Mouse (Mus musculus) right cerebral cortex, postnatal 10 days (tissue): ENCODE data around the gene Usp9x.

Experiments used
- DNase-seq, 2 experiments: peaks; one replicate each; pipeline ENCODE4 v3.0.0; 2021; ENCODE audit warnings: low spot score in 2 of 2

Gene Usp9x

DNA sequence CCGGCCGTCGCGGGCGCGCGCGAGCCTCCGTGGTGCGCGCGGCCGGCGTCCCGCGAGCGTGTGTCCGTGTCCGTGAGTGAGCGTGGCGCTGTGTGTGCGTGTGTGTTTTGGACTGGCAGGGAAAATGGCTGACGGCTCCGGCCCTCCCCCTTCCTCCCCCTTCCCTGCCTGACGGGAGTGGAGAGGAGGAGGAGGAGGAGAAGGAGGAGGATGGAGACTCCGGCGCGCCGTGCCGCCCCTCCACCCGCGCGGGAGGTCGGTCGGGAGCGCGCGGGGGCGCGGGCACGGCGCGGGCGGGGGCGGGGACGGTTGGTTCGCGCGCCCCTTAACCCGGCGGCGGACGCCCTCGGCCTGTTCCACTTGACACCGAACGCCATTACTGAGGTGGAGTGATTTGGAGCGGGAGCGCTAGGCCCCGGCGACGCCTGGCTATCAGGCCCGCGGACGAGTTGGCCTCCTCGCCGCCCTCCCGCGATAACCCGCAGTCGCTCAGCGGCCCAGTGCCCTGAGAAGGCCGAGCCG, 1.2 kb downstream of the Usp9x start:
- DNase-seq, result peak; percentile 80 to 83

DNA sequence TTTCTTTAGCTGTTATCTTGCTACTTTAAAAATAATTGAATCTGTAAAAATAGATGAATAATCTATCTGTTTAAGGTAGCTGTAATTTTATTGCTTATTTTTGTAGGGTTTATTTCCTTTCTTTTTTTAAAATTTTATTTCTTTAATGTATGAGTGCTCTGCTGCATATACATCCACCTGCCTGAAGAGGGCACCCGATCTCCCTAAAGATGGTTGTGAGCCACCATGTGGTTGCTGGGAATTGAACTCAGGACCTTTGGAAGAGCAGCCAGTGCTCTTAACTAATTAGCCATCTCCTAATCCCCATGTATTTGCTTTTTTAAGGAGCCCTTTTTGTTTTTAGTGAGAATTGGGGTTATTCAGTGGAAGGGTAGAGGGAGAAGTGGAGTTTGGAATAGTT, 14.3 kb downstream of the Usp9x start:
- DNase-seq, result no peak

DNA sequence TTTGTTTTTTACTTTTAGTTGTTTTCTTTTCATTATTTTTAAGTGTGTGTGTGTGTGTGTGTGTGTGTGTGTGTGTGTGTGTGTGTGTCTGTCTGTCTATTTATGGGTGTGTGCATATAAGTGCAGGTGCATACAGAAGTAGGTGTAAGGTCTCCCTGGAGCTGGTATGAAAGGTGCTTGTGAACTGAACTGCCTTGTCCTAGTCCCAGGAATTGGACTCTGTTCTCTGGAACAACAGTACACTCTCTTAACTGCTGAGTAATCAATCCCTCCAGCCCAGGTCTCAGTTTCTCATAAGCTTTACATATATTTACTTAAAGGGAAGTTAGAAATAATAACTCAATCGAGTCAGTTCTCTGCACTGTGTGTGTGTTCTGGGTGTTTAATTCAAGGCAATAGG, 25.7 kb downstream of the Usp9x start:
- DNase-seq, result no peak

GRCm38 (mm10) chrX:13206514-13206913, 135.2 kb downstream of the Usp9x start:
- DNase-seq, result no peak

DNA sequence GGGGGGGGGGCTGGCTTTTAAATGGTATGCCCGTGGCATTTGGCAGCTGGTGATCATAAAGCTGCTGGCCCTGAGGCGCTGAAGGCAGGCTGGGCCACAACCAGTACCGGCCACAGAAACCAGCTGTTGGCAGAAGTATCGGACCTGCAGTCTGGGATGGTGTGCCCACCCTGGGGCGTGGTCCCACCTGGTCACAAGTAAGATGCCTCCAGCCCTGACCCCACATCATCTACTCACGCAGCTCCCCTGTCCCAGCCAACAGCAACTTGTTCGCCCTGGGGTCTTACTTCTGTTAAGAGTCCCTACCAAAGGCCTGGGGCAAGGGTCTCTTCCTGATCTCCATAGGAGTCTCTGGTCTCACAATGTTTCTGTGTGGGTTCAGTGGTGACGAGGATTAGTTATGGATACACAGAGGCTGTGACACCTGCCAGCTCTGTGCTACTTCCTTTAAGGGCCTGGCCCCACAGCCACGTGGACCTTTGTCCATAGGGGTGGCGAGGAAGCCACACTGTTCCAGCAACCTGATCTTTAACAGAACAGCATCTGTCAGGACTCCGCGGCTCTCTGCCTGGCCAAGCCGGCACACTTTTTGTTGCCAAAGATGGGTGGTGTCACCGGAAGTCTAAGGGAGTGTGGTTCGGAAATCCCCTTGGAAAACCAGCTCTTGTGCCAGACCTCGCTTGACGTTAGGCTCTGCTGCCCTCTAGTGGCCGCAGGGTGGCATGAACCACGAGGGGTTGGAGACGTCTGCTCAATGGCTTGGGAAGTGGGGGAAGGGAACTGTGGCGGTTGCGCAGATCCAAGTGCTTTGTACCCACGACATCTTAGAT, 136.4 kb downstream of the Usp9x start:
- DNase-seq, result peak; percentile 92 to 95

DNA sequence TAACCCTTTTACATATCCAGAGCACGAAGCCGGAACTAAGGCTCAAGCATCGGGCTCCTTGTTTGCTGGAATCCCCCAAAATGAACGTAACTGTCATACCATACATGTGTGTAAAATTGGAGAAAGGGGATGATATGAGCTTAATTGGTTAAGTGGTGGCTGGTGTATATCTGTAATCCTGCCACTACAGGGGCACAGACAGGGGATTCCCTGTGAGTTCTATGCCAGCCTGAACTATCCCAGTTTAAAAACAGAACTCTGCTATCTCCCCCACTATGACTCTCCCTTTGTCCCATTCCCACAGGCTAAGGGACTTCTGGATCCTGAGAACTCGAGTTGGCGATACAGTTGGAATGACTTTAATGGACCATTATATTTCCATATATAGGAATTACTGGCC, 137.1 kb downstream of the Usp9x start:
- no peak for DNase-seq

DNA sequence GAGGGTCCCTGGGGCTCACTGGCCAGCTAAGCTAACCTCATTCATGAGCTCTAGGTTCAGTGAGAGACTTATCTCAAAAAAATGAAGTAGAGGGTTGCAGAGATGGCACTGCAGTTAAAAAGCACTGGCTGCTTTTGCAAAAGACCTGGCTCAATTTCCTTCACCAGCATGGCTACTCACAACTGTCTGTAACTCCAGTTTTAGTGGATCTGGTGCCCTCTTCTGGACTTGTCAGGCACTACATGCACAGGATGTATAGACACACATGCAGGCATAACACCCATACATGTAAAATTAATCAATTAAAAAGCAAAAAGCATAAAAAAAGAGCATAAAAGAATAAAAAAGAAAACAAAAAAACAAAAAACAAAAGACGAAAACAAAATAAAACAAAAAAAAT, 143.0 kb downstream of the Usp9x start:
- DNase-seq, result no peak
